Mouse (Mus musculus): ENCODE measurements around the gene Dcaf8. TPM values are rescaled to one million over a fixed set of nuclear protein-coding genes. Genes with fewer than 3 reads are reported as not detected.
A peak's percentile ranks its signal among the peaks of the same experiment; 100 is the strongest.

Dcaf8 gene
- 135 and 140 TPM in 2 replicates for polyA plus RNA-seq (2015; fragmentation: Nextera tagmentation; extraction: Ambion mirVana)

GRCm38 (mm10) chr1:172147835-172148278, at the start of gene Dcaf8:
Gene Dcaf8, plus strand, starts transcription at chr1:172148084.
- Histone ChIP-seq H3K9me3 (replicated peaks) (no peaks in the 10 kb centered on the region), H3K27me3 (no peaks in the 10 kb centered on the region), H3K4me3 (replicated peaks) (peak within 1 kb of the TSS; percentile 94), H3K4me2 (replicated peaks) (peak within 1 kb of the TSS; percentile 58), H3K27ac (replicated peaks) (peak within 1 kb of the TSS; percentile 95), H3K9ac (peak within 1 kb of the TSS; percentile 99), H3K36me3 (peaks cover 15% of the 10 kb centered on the region), H3K4me1 (peaks cover 23% of the 10 kb centered on the region; the same call in 1 of the 2 replicates)
- under 1% methylated on average over 32 of the region's 42 CpGs for WGBS
- peak; percentile 98 for ATAC-seq (ENCODE audit: insufficient number of reproducible peaks, low FRiP score, low TSS enrichment, low read depth)

- H3K27ac ChIP-seq (replicated peaks), result no peak overlapping the region
- ATAC-seq (ENCODE audit: insufficient number of reproducible peaks, low FRiP score, low TSS enrichment, low read depth), result no peak
- no peak overlapping the region for H3K4me2 ChIP-seq (replicated peaks)
- H3K4me3 ChIP-seq (replicated peaks), result no peak overlapping the region
- H3K9me3 ChIP-seq (replicated peaks), result no peaks in the 10 kb centered on the region
- peaks cover 74% of the 10 kb centered on the region for H3K36me3 ChIP-seq
- H3K9ac ChIP-seq, result no peak overlapping the region
- H3K4me1 ChIP-seq, result no peaks in the 10 kb centered on the region
- 85% methylated on average over 6 of the region's 6 CpGs for WGBS
- no peaks in the 10 kb centered on the region for H3K27me3 ChIP-seq
These were observed 48.4 kb upstream of the Dcaf8 start for GRCm38 (mm10) chr1:172099325-172100033.

GRCm38 (mm10) chr1:172103619-172104018, 44.3 kb upstream of the Dcaf8 start:
- no peak overlapping the region for H3K4me2 ChIP-seq (replicated peaks)
- no peak overlapping the region for H3K4me3 ChIP-seq (replicated peaks)
- H3K27ac ChIP-seq (replicated peaks), result no peak overlapping the region
- H3K36me3 ChIP-seq, result peaks cover 86% of the 10 kb centered on the region
- ATAC-seq (ENCODE audit: insufficient number of reproducible peaks, low FRiP score, low TSS enrichment, low read depth), result no peak
- H3K9me3 ChIP-seq (replicated peaks), result no peaks in the 10 kb centered on the region
- WGBS, result 88% methylated on average over 4 of the region's 4 CpGs
- no peak overlapping the region for H3K9ac ChIP-seq
- no peaks in the 10 kb centered on the region for H3K27me3 ChIP-seq
- H3K4me1 ChIP-seq, result no peaks in the 10 kb centered on the region

DNA sequence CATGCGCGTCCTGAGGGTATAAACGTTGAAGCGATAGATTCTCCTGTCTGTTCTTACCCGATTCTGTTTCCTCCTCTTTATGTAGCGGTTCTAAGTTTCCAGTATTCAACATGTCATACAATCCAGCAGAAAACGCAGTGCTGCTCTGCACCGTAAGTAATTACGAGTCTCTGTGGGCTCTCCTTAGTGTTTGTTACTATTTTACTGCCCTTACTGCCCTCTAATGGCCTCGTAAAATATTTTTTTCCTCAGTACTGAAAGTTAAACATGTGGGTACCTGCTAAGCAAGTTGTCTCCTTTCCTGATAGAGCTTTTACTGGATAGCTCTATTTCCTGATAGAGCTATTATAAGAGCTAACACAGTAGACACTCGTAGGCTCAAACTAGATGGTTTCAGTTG, 42.8 kb upstream of the Dcaf8 start:
- H3K27ac ChIP-seq (replicated peaks), result no peak overlapping the region
- H3K9me3 ChIP-seq (replicated peaks), result no peaks in the 10 kb centered on the region
- no peak overlapping the region for H3K9ac ChIP-seq
- no peaks in the 10 kb centered on the region for H3K4me1 ChIP-seq
- H3K4me3 ChIP-seq (replicated peaks), result no peak overlapping the region
- H3K27me3 ChIP-seq, result no peaks in the 10 kb centered on the region
- H3K4me2 ChIP-seq (replicated peaks), result no peak overlapping the region
- peaks cover 92% of the 10 kb centered on the region for H3K36me3 ChIP-seq
- 76% methylated on average over 11 of the region's 11 CpGs for WGBS
- no peak for ATAC-seq (ENCODE audit: insufficient number of reproducible peaks, low FRiP score, low TSS enrichment, low read depth)

GRCm38 (mm10) chr1:172107777-172108477, 40.0 kb upstream of the Dcaf8 start:
- H3K4me3 ChIP-seq (replicated peaks), result no peak overlapping the region
- 81% methylated on average over 10 of the region's 10 CpGs for WGBS
- H3K4me2 ChIP-seq (replicated peaks), result no peak overlapping the region
- H3K27ac ChIP-seq (replicated peaks), result no peak overlapping the region
- H3K27me3 ChIP-seq, result no peaks in the 10 kb centered on the region
- no peak overlapping the region for H3K9ac ChIP-seq
- no peaks in the 10 kb centered on the region for H3K4me1 ChIP-seq
- no peaks in the 10 kb centered on the region for H3K9me3 ChIP-seq (replicated peaks)
- H3K36me3 ChIP-seq, result peaks cover 96% of the 10 kb centered on the region
- no peak for ATAC-seq (ENCODE audit: insufficient number of reproducible peaks, low FRiP score, low TSS enrichment, low read depth)

DNA sequence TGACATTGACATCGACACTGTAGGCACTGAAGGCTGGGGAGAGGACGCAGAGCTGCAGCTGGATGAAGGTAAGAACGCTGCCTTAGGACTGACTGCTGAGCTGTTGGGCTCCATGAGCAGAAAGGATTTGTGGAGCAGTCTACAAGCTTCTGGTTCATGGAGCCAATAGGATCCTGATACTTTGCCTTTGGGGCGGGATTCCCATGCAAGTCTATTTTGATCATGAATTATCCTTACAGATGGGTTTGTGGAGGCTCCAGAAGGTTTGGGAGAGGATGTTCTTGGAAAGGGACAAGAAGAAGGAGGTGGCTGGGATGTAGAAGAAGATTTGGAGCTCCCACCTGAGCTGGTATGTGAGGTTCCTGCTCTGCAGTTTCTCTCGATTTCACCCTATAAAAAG, 30.9 kb upstream of the Dcaf8 start:
- no peak overlapping the region for H3K9ac ChIP-seq
- no peak overlapping the region for H3K27ac ChIP-seq (replicated peaks)
- no peak overlapping the region for H3K4me3 ChIP-seq (replicated peaks)
- H3K27me3 ChIP-seq, result no peaks in the 10 kb centered on the region
- no peak overlapping the region for H3K4me2 ChIP-seq (replicated peaks)
- H3K9me3 ChIP-seq (replicated peaks), result no peaks in the 10 kb centered on the region
- ATAC-seq (ENCODE audit: insufficient number of reproducible peaks, low FRiP score, low TSS enrichment, low read depth), result no peak
- 92% methylated on average over 5 of the region's 5 CpGs for WGBS
- H3K36me3 ChIP-seq, result peaks cover 98% of the 10 kb centered on the region
- no peaks in the 10 kb centered on the region for H3K4me1 ChIP-seq

DNA sequence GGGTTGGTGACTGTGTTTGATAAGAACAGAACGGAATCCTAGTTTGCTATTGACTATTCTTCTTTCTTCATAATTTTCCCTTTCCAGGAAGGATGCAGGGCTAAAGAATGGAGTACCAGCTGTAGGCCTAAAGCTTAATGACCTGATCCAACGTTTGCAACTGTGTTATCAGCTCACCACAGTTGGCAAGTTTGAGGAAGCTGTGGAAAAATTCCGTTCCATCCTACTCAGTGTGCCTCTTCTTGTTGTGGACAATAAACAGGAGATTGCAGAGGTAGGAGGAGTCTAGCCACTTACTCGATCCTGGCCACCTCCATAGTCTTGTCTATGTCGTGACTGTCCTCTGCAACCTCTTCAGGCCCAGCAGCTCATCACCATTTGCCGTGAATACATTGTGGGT, 28.8 kb upstream of the Dcaf8 start:
- ATAC-seq (ENCODE audit: insufficient number of reproducible peaks, low FRiP score, low TSS enrichment, low read depth), result no peak
- no peak overlapping the region for H3K27ac ChIP-seq (replicated peaks)
- H3K9me3 ChIP-seq (replicated peaks), result no peaks in the 10 kb centered on the region
- no peak overlapping the region for H3K4me3 ChIP-seq (replicated peaks)
- 82% methylated on average over 6 of the region's 6 CpGs for WGBS
- no peaks in the 10 kb centered on the region for H3K27me3 ChIP-seq
- H3K4me2 ChIP-seq (replicated peaks), result no peak overlapping the region
- H3K9ac ChIP-seq, result no peak overlapping the region
- H3K4me1 ChIP-seq, result no peaks in the 10 kb centered on the region
- peaks cover 97% of the 10 kb centered on the region for H3K36me3 ChIP-seq

GRCm38 (mm10) chr1:172119720-172120119, 28.2 kb upstream of the Dcaf8 start:
- WGBS, result 38% methylated on average over 3 of the region's 3 CpGs
- Histone ChIP-seq H3K36me3 (peaks cover 91% of the 10 kb centered on the region), H3K27ac (replicated peaks) (no peak overlapping the region), H3K27me3 (no peaks in the 10 kb centered on the region), H3K4me1 (no peaks in the 10 kb centered on the region), H3K4me3 (replicated peaks) (no peak overlapping the region), H3K9me3 (replicated peaks) (no peaks in the 10 kb centered on the region), H3K4me2 (replicated peaks) (no peak overlapping the region), H3K9ac (no peak overlapping the region)
- no peak for ATAC-seq (ENCODE audit: insufficient number of reproducible peaks, low FRiP score, low TSS enrichment, low read depth)

GRCm38 (mm10) chr1:172122671-172123070, 25.2 kb upstream of the Dcaf8 start:
- H3K4me2 ChIP-seq (replicated peaks), result no peak overlapping the region
- peaks cover 10% of the 10 kb centered on the region for H3K4me1 ChIP-seq
- H3K27me3 ChIP-seq, result no peaks in the 10 kb centered on the region
- ATAC-seq (ENCODE audit: insufficient number of reproducible peaks, low FRiP score, low TSS enrichment, low read depth), result no peak
- 74% methylated on average over 2 of the region's 2 CpGs for WGBS
- H3K9me3 ChIP-seq (replicated peaks), result no peaks in the 10 kb centered on the region
- no peak overlapping the region for H3K9ac ChIP-seq
- H3K4me3 ChIP-seq (replicated peaks), result no peak overlapping the region
- no peak overlapping the region for H3K27ac ChIP-seq (replicated peaks)
- peaks cover 61% of the 10 kb centered on the region for H3K36me3 ChIP-seq

- Histone ChIP-seq H3K4me3 (replicated peaks) (no peak overlapping the region), H3K4me2 (replicated peaks) (no peak overlapping the region), H3K27me3 (no peaks in the 10 kb centered on the region), H3K27ac (replicated peaks) (no peak overlapping the region), H3K9ac (no peak overlapping the region), H3K4me1 (peaks cover 13% of the 10 kb centered on the region), H3K9me3 (replicated peaks) (no peaks in the 10 kb centered on the region), H3K36me3 (peaks cover 54% of the 10 kb centered on the region)
- 80% methylated on average over 6 of the region's 6 CpGs for WGBS
- no peak for ATAC-seq (ENCODE audit: insufficient number of reproducible peaks, low FRiP score, low TSS enrichment, low read depth)
These were observed 23.3 kb upstream of the Dcaf8 start for GRCm38 (mm10) chr1:172124572-172124971.

- Histone ChIP-seq H3K9me3 (replicated peaks) (no peaks in the 10 kb centered on the region), H3K9ac (peak within 1 kb of the TSS; percentile 94), H3K4me3 (replicated peaks) (peak within 1 kb of the TSS; percentile 86), H3K36me3 (peaks cover 55% of the 10 kb centered on the region), H3K27me3 (no peaks in the 10 kb centered on the region), H3K27ac (replicated peaks) (peak within 1 kb of the TSS; percentile 60; the same call in 1 of the 2 replicates), H3K4me2 (replicated peaks) (peak within 1 kb of the TSS; percentile 85), H3K4me1 (peaks cover 13% of the 10 kb centered on the region)
- ATAC-seq (ENCODE audit: insufficient number of reproducible peaks, low FRiP score, low TSS enrichment, low read depth), result peak; percentile 94
- 1% methylated on average over 42 of the region's 42 CpGs for WGBS
These were observed 21.2 kb upstream of the Dcaf8 start, which contains the start of gene Pex19 for GRCm38 (mm10) chr1:172126376-172127347. Gene Pex19, plus strand, starts transcription at chr1:172126755.
